Comparison of ENCODE assay signal across 9 mouse cellular contexts in genomic region chr15:94601339-94601738, GRCm38 (mm10). TPM values are rescaled to one million over a fixed set of nuclear protein-coding genes. Genes with fewer than 3 reads are reported as not detected.
DNase-seq lines count a peak whose midpoint lies in the region; ATAC-seq and TF ChIP-seq lines count a peak whose summit lies in the region.
"Had no signal": no experiment of that assay in that cellular context is flagged by ENCODE, and none has a peak within 500 bp of the region (broad histone marks: within the 10 kb centered on the region; RNA-seq: fewer than 3 reads in every experiment).

No protein-coding gene starts in this region.

- H3K4me1 ChIP-seq in heart, postnatal 0 days (ENCODE audit: control insufficient read depth, insufficient read depth) = no peaks in the 10 kb centered on the region
- no peaks in the 10 kb centered on the region; the same call in 1 of the 2 replicates for H3K4me1 ChIP-seq in heart, embryonic 12.5 days (replicated peaks)
- H3K4me1 ChIP-seq: embryonic facial prominence, embryonic 12.5 days had no signal

- no peak overlapping the region for H3K9ac ChIP-seq in heart, postnatal 0 days (replicated peaks; ENCODE audit: low read depth, low read length)
- no peak overlapping the region for H3K9ac ChIP-seq in heart, embryonic 12.5 days
- H3K9ac ChIP-seq: embryonic facial prominence, embryonic 12.5 days had no signal

- H3K36me3 ChIP-seq in heart, postnatal 0 days (replicated peaks; ENCODE audit: control insufficient read depth, insufficient read depth, low read length) = no peaks in the 10 kb centered on the region
- no peaks in the 10 kb centered on the region for H3K36me3 ChIP-seq in heart, embryonic 12.5 days
- H3K36me3 ChIP-seq: embryonic facial prominence, embryonic 12.5 days had no signal

- H3K27ac ChIP-seq in heart, postnatal 0 days (ENCODE audit: low read depth) = no peak overlapping the region
- no peak overlapping the region for H3K27ac ChIP-seq in heart, embryonic 12.5 days (ENCODE audit: poor library complexity, severe bottlenecking)
- H3K27ac ChIP-seq: embryonic facial prominence, embryonic 12.5 days had no signal

- no peak overlapping the region for H3K4me2 ChIP-seq in heart, postnatal 0 days (ENCODE audit: low read depth, low read length)
- H3K4me2 ChIP-seq in heart, embryonic 12.5 days = no peak overlapping the region
- H3K4me2 ChIP-seq: embryonic facial prominence, embryonic 12.5 days had no signal

- ATAC-seq in heart, postnatal 0 days (ENCODE audit: insufficient read depth, low read depth) = no peak
- ATAC-seq in heart, embryonic 12.5 days (ENCODE audit: insufficient number of reproducible peaks, low FRiP score) = no peak

- 25% methylated on average over 3 of the region's 3 CpGs for whole genome bisulfite sequencing in heart, postnatal 0 days
- WGBS in heart, embryonic 12.5 days = 22% methylated on average over 3 of the region's 3 CpGs

- TF ChIP-seq EP300 in heart, postnatal 0 days (IDR thresholded peaks at IDR 0.05; ENCODE audit: low read depth) = no peak

- peak; percentile 59 for TF ChIP-seq CTCF in heart, postnatal 0 days (IDR thresholded peaks at IDR 0.05; ENCODE audit: low read depth)

- H3K27me3 ChIP-seq in heart, postnatal 0 days (ENCODE audit: control insufficient read depth, insufficient read depth, low read length) = no peaks in the 10 kb centered on the region
- no peaks in the 10 kb centered on the region for H3K27me3 ChIP-seq in heart, embryonic 12.5 days (replicated peaks)
- H3K27me3 ChIP-seq: embryonic facial prominence, embryonic 12.5 days had no signal

- no peaks in the 10 kb centered on the region for H3K9me3 ChIP-seq in heart, postnatal 0 days (replicated peaks; ENCODE audit: control insufficient read depth, low read length)
- no peaks in the 10 kb centered on the region for H3K9me3 ChIP-seq in heart, embryonic 12.5 days (replicated peaks)
- H3K9me3 ChIP-seq: embryonic facial prominence, embryonic 12.5 days had no signal

- DNase-seq in heart, postnatal 0 days (ENCODE audit: low spot score) = peak; percentile 18
- DNase-seq in 416B (ENCODE audit: low read depth) = peak; percentile 78
- DNase-seq in MN1 (ENCODE audit: low spot score) = peak; percentile 77
- peak; percentile 70 to 78 for DNase-seq in cerebellum, postnatal 14 days
- DNase-seq in kidney, adult 11 months = peak; percentile 21
- peak; percentile 64 for DNase-seq in lung, postnatal 25 days (ENCODE audit: low spot score)
- DNase-seq in thymus, postnatal 4 days = peak; percentile 74

- no peak overlapping the region for H3K4me3 ChIP-seq in heart, postnatal 0 days (ENCODE audit: low read depth, low read length)
- H3K4me3 ChIP-seq in heart, embryonic 12.5 days = no peak overlapping the region
- H3K4me3 ChIP-seq: embryonic facial prominence, embryonic 12.5 days had no signal

RNA-seq across cellular contexts. Expression of gene Twf1, which starts 11.7 kb away (rescaled TPM):
- 12.8 and 26.0 TPM in 2 replicates for total RNA-seq in heart, postnatal 0 days (2014; rRNA removed; ENCODE audit: low replicate concordance)
- polyA plus RNA-seq in heart, postnatal 0 days (2015; fragmentation: Nextera tagmentation; extraction: Ambion mirVana) = 28.3 and 30.7 TPM in 2 replicates
- 48.0 and 48.7 TPM in 2 replicates for polyA plus RNA-seq in heart, embryonic 12.5 days (2016; fragmentation: Nextera tagmentation; extraction: Ambion mirVana)

RNA-seq across cellular contexts. Expression of gene Tmem117, which starts 27.7 kb away (rescaled TPM):
- 2.5 and 3.6 TPM in 2 replicates for total RNA-seq in heart, postnatal 0 days (2014; rRNA removed; ENCODE audit: low replicate concordance)
- polyA plus RNA-seq in heart, postnatal 0 days (2015; fragmentation: Nextera tagmentation; extraction: Ambion mirVana) = 2.5 and 3.5 TPM in 2 replicates
- 1.1 and 1.7 TPM in 2 replicates for polyA plus RNA-seq in heart, embryonic 12.5 days (2016; fragmentation: Nextera tagmentation; extraction: Ambion mirVana)

RNA-seq across cellular contexts. Expression of gene Irak4, which starts 57.9 kb away (rescaled TPM):
- 5.1 and 5.5 TPM in 2 replicates for total RNA-seq in heart, postnatal 0 days (2014; rRNA removed; ENCODE audit: low replicate concordance)
- 3.2 and 3.5 TPM in 2 replicates for polyA plus RNA-seq in heart, postnatal 0 days (2015; fragmentation: Nextera tagmentation; extraction: Ambion mirVana)
- polyA plus RNA-seq in heart, embryonic 12.5 days (2016; fragmentation: Nextera tagmentation; extraction: Ambion mirVana) = 3.8 and 4.7 TPM in 2 replicates

RNA-seq across cellular contexts. Expression of gene Pus7l, which starts 58.0 kb away (rescaled TPM):
- total RNA-seq in heart, postnatal 0 days (2014; rRNA removed; ENCODE audit: low replicate concordance) = 1.1 and 8.0 TPM in 2 replicates
- polyA plus RNA-seq in heart, postnatal 0 days (2015; fragmentation: Nextera tagmentation; extraction: Ambion mirVana) = 2.7 and 2.9 TPM in 2 replicates
- polyA plus RNA-seq in heart, embryonic 12.5 days (2016; fragmentation: Nextera tagmentation; extraction: Ambion mirVana) = 5.8 and 6.4 TPM in 2 replicates

Comparison
In these comparisons a context has a peak if more than half of its experiments do, and no peak if none do; other contexts are left out.
1. DNase-seq: peak in every context shown above with its lines; median percentile 78 in 416B; 77 in MN1; 74 in cerebellum, postnatal 14 days; 74 in thymus, postnatal 4 days; 64 in lung, postnatal 25 days; 21 in kidney, adult 11 months; 18 in heart, postnatal 0 days.